Mouse (Mus musculus) forebrain, embryonic 15.5 days (tissue): Measurements from ENCODE around the gene Mrpl47. TPM values are rescaled to one million over a fixed set of nuclear protein-coding genes. Genes with fewer than 3 reads are reported as not detected.
"Not testable (repeated sequence)": the region's sequence is repeated elsewhere in the genome, so short reads cannot be mapped to it uniquely, and the experiment has no call there.

Experiments
- ATAC-seq: fragments of 200-750 bp; cut with Nextera tagmentation; replicated peaks from 2 replicates; pipeline ENCODE4 v1.8.0; 2017; ENCODE audit warnings: mild to moderate bottlenecking, moderate TSS enrichment, moderate library complexity
- H3K27ac ChIP-seq: fragments of 300-500 bp; sonication (generic); replicated peaks from 2 replicates; pipeline ENCODE4 v1.5.1; 2015; ENCODE audit warnings: mild to moderate bottlenecking, inconsistent platforms
- H3K27me3 ChIP-seq: fragments of 300-500 bp; sonication (generic); 2 replicates; pipeline ENCODE4 v1.6.1; 2015; ENCODE audit warnings: inconsistent platforms
- H3K36me3 ChIP-seq: fragments of 300-500 bp; sonication (generic); 2 replicates; pipeline ENCODE4 v1.6.1; 2015; ENCODE audit warnings: mild to moderate bottlenecking, inconsistent platforms
- H3K4me1 ChIP-seq: fragments of 300-500 bp; sonication (generic); 2 replicates; pipeline ENCODE4 v1.6.1; 2015; ENCODE audit warnings: inconsistent platforms
- H3K4me2 ChIP-seq: fragments of 300-500 bp; sonication (generic); replicated peaks from 2 replicates; pipeline ENCODE4 v1.6.1; 2015; ENCODE audit warnings: mild to moderate bottlenecking, inconsistent platforms
- H3K4me3 ChIP-seq: fragments of 300-500 bp; sonication (generic); 2 replicates; pipeline ENCODE4 v1.5.1; 2015; ENCODE audit warnings: mild to moderate bottlenecking, inconsistent platforms
- H3K9ac ChIP-seq: fragments of 300-500 bp; sonication (generic); replicated peaks from 2 replicates; pipeline ENCODE4 v1.6.1; 2015; ENCODE audit warnings: mild to moderate bottlenecking, inconsistent platforms
- H3K9me3 ChIP-seq: fragments of 300-500 bp; sonication (generic); 2 replicates; pipeline ENCODE4 v1.6.1; 2016; ENCODE audit warnings: inconsistent platforms
- WGBS: fragments of 180-500 bp; shearing (Covaris S2); methylation state at CpG from one replicate; pipeline ENCODE4 v1.1.7; 2015; ENCODE audit warnings: mixed read lengths; 5-methylcytosine and 5-hydroxymethylcytosine counted together
- polyA plus RNA-seq: library from polyadenylated mRNA; unstranded; fragments of >200 nt; fragmentation: Nextera tagmentation; extraction: Ambion mirVana; gene quantifications from 2 replicates; pipeline ENCODE4 v1.2.1, GENCODE M21; 2015

The Mrpl47 gene
- polyA plus RNA-seq, 1 experiment from 2014 or later: 38.1 TPM

DNA sequence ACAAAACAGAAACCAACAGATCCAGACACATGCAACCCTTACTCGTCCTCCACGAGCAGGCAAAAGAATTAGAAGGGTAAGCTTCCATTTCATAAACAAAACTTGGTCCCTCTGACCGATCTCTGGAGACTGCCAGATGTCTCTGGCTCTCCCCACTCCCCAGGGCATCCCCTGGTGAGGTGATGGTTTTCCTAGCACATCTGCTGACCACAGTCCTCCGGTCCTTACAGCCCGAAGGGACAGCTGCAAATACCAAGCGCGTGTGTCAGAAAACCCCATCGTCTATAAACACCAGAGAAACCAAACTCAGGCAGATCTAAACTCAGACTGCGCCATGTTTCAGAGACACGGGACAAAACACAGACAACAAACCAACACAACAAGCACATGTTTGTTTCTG, 32.8 kb downstream of the Mrpl47 start:
- 95% methylated on average over 10 of the region's 10 CpGs for WGBS

GRCm38 (mm10) chr3:32704021-32704420, 33.4 kb downstream of the Mrpl47 start:
- WGBS: 95% methylated on average over 6 of the region's 6 CpGs
- not testable (repeated sequence) for H3K4me2 ChIP-seq, H3K9ac ChIP-seq, H3K27ac ChIP-seq, ATAC-seq, H3K4me1 ChIP-seq, H3K9me3 ChIP-seq, H3K4me3 ChIP-seq, H3K36me3 ChIP-seq, H3K27me3 ChIP-seq

More for the DNA sequence above, 32.8 kb downstream of the Mrpl47 start:
- not testable (repeated sequence) for H3K4me1 ChIP-seq, H3K4me2 ChIP-seq, ATAC-seq, H3K27me3 ChIP-seq, H3K36me3 ChIP-seq, H3K4me3 ChIP-seq, H3K27ac ChIP-seq, H3K9ac ChIP-seq, H3K9me3 ChIP-seq

- Histone ChIP-seq H3K4me3 (no peak overlapping the region), H3K4me2 (no peak overlapping the region), H3K9ac (no peak overlapping the region), H3K36me3 (no peaks in the 10 kb centered on the region), H3K9me3 (no peaks in the 10 kb centered on the region), H3K27ac (no peak overlapping the region), H3K4me1 (no peaks in the 10 kb centered on the region), H3K27me3 (no peaks in the 10 kb centered on the region)
- peak; percentile 91 for ATAC-seq
- 32% methylated on average over 7 of the region's 7 CpGs for WGBS
These were observed 39.1 kb downstream of the Mrpl47 start for GRCm38 (mm10) chr3:32698228-32698863.

DNA sequence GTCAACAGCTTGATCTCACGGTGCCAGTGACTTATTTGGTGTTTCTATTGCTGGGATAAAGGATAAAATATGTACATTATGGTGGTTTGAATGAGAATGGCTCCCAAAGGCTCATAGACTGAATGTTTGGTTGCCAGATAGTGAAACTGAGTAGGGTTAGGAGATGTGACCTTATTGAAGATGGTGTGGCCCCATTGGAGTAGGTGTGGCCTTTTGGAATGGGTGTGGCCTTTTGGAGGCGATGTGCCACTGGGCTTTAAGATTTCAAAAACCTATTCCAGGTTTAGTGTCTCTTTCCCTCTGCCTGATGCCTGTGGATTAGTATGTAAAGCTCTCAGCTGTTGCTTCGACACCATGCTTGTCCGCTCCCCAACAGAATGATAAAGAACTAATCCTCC, 41.8 kb downstream of the Mrpl47 start:
- no peak overlapping the region for H3K9ac ChIP-seq
- H3K36me3 ChIP-seq: no peaks in the 10 kb centered on the region
- H3K27ac ChIP-seq: no peak overlapping the region
- WGBS: 88% methylated on average over 4 of the region's 4 CpGs
- H3K4me1 ChIP-seq: no peaks in the 10 kb centered on the region
- no peak for ATAC-seq
- no peaks in the 10 kb centered on the region for H3K27me3 ChIP-seq
- H3K9me3 ChIP-seq: no peaks in the 10 kb centered on the region
- H3K4me3 ChIP-seq: no peak overlapping the region
- H3K4me2 ChIP-seq: no peak overlapping the region

- 85% methylated on average over 12 of the region's 12 CpGs for WGBS
- Histone ChIP-seq H3K4me1 (no peaks in the 10 kb centered on the region), H3K27ac (no peak overlapping the region)
These were observed 42.4 kb downstream of the Mrpl47 start for GRCm38 (mm10) chr3:32694737-32695582.

GRCm38 (mm10) chr3:32694211-32694610, 43.2 kb downstream of the Mrpl47 start:
- no peak for ATAC-seq

More at GRCm38 (mm10) chr3:32694737-32695582, 42.4 kb downstream of the Mrpl47 start:
- no peaks in the 10 kb centered on the region for H3K9me3 ChIP-seq
- ATAC-seq: no peak
- no peak overlapping the region for H3K9ac ChIP-seq
- H3K4me2 ChIP-seq: no peak overlapping the region
- H3K36me3 ChIP-seq: no peaks in the 10 kb centered on the region
- no peaks in the 10 kb centered on the region for H3K27me3 ChIP-seq
- no peak overlapping the region for H3K4me3 ChIP-seq

DNA sequence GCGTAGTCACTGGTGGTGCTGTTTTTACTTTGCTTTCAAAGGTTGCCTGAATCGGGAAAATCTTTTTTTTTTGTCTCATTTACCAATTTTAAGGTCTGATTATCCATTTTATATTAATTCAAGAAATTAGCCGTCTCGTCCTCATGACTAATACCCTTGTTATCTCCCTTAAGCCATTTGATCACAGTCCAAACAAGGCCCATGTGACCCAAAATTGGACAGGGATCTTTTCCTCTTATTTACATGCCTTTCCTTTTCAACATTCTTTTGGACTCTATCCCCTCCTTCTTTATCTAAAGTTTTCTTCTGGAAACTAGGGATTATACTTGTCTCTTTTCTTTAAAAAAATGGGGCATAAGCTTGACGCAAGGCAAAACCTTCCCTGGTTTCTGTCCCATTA, 45.6 kb downstream of the Mrpl47 start:
- Histone ChIP-seq H3K9ac (no peak overlapping the region), H3K27me3 (no peaks in the 10 kb centered on the region), H3K4me2 (no peak overlapping the region), H3K4me3 (no peak overlapping the region), H3K9me3 (no peaks in the 10 kb centered on the region), H3K27ac (no peak overlapping the region), H3K36me3 (no peaks in the 10 kb centered on the region), H3K4me1 (no peaks in the 10 kb centered on the region)
- ATAC-seq: no peak
- WGBS: 71% methylated on average over 5 of the region's 5 CpGs

More at GRCm38 (mm10) chr3:32694211-32694610, 43.2 kb downstream of the Mrpl47 start:
- Histone ChIP-seq H3K27ac (no peak overlapping the region), H3K9me3 (no peaks in the 10 kb centered on the region), H3K4me2 (no peak overlapping the region), H3K4me1 (no peaks in the 10 kb centered on the region), H3K4me3 (no peak overlapping the region), H3K27me3 (no peaks in the 10 kb centered on the region), H3K36me3 (no peaks in the 10 kb centered on the region), H3K9ac (no peak overlapping the region)
- 55% methylated on average over 5 of the region's 5 CpGs for WGBS

DNA sequence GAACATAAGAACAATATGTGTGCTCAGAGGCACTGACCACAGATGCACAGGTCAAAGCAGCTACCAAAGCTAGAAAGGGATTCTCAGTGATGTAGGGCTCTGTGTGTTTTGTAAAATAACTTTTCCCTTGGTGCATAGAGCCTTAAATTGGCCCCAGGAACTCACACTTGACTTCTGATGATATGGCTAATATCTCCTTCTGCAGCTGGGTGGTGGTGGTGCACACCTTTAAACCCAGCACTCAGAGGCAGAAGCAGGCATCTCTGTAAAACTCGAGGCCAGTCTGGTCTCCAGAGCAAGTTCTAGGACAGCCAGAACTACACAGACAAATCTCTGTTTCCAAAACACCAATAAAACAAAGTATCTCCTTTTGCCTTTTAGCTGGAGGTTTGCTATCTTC, 46.5 kb downstream of the Mrpl47 start:
- 59% methylated on average over 1 of the region's 1 CpGs for WGBS
- no peaks in the 10 kb centered on the region for H3K4me1 ChIP-seq
- H3K4me2 ChIP-seq: no peak overlapping the region
- no peak overlapping the region for H3K4me3 ChIP-seq
- H3K27me3 ChIP-seq: no peaks in the 10 kb centered on the region
- H3K9me3 ChIP-seq: no peaks in the 10 kb centered on the region
- no peak overlapping the region for H3K9ac ChIP-seq
- no peaks in the 10 kb centered on the region for H3K36me3 ChIP-seq
- ATAC-seq: no peak
- no peak overlapping the region for H3K27ac ChIP-seq

DNA sequence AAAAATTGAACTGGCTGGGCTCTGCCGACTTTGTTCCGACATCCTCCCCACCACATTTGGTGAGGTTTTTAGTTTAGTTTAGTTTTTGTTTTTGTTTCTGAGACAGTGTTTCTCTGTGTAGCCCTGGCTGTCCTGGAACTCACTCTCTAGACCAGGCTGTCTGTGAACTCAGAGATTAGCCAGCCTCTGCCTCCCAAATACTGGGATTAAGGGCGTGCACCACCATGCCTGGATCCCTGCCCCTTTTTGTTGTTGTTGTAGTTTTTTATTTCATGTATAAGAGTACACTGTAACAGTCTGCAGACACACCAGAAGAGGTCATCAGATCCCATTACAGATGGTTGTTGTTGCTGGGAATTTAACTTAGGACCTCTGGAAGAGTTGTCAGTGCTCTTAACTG, 47.4 kb downstream of the Mrpl47 start:
- H3K9ac ChIP-seq: no peak overlapping the region
- no peak overlapping the region for H3K4me3 ChIP-seq
- H3K4me2 ChIP-seq: no peak overlapping the region
- no peaks in the 10 kb centered on the region for H3K36me3 ChIP-seq
- H3K27ac ChIP-seq: no peak overlapping the region
- no peak for ATAC-seq
- WGBS: 91% methylated on average over 3 of the region's 3 CpGs
- no peaks in the 10 kb centered on the region for H3K4me1 ChIP-seq
- no peaks in the 10 kb centered on the region for H3K27me3 ChIP-seq
- no peaks in the 10 kb centered on the region for H3K9me3 ChIP-seq

DNA sequence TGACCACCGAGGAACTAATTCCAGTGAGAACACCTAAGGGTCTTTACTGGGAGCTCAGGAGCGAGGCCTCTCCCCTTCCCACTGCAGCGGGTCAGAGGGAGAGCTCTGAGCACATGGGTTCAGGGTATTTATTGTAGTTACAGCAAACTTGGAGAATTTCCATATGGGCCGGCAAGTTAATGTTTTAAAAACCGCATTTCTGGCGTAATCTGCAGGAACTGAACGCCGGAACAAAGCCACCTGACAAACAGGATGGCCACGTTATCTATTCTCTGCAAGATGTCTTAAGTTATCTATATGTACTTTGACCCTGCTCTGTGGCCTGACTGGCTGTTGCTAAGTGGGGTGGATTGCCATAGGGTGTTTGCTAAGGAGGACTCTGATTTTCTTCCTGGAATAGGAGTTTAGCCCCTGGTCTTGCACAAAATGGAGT, 47.8 kb downstream of the Mrpl47 start:
- Histone ChIP-seq H3K9me3 (no peaks in the 10 kb centered on the region), H3K27ac (no peak overlapping the region), H3K4me1 (no peaks in the 10 kb centered on the region), H3K4me2 (no peak overlapping the region), H3K4me3 (no peak overlapping the region), H3K9ac (no peak overlapping the region), H3K36me3 (no peaks in the 10 kb centered on the region), H3K27me3 (no peaks in the 10 kb centered on the region)
- 87% methylated on average over 9 of the region's 9 CpGs for WGBS
- no peak for ATAC-seq

DNA sequence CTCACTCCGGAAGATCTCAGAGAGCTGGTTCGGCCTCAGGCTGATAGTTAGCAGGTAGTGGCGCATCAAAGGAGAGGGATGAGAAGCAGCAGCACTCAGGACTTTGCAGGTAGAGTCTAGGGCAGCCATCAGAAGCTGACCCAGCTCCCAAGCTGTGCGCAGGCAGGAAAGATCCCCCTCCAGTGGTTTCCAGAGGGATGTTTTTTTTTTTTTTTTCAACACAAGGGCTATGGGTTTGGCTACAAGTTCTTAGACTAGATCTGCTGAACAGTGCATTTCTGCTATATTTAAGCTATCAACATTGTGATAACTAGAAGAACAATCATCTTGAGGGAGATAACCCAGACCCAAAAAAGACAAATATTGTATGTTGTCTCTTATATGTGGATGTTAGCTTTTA, 50.2 kb downstream of the Mrpl47 start:
- H3K36me3 ChIP-seq: no peaks in the 10 kb centered on the region
- 74% methylated on average over 4 of the region's 4 CpGs for WGBS
- H3K4me1 ChIP-seq: no peaks in the 10 kb centered on the region
- H3K4me2 ChIP-seq: no peak overlapping the region
- H3K27ac ChIP-seq: no peak overlapping the region
- no peaks in the 10 kb centered on the region for H3K9me3 ChIP-seq
- ATAC-seq: no peak
- no peaks in the 10 kb centered on the region for H3K27me3 ChIP-seq
- no peak overlapping the region for H3K9ac ChIP-seq
- no peak overlapping the region for H3K4me3 ChIP-seq

GRCm38 (mm10) chr3:32686537-32686936, 50.9 kb downstream of the Mrpl47 start:
- no peaks in the 10 kb centered on the region for H3K36me3 ChIP-seq
- no peak overlapping the region for H3K27ac ChIP-seq
- H3K4me3 ChIP-seq: no peak overlapping the region
- H3K9ac ChIP-seq: no peak overlapping the region
- 71% methylated on average over 1 of the region's 1 CpGs for WGBS
- H3K27me3 ChIP-seq: no peaks in the 10 kb centered on the region
- H3K4me1 ChIP-seq: no peaks in the 10 kb centered on the region
- H3K9me3 ChIP-seq: no peaks in the 10 kb centered on the region
- H3K4me2 ChIP-seq: no peak overlapping the region
- ATAC-seq: no peak
